Mouse (Mus musculus) adrenal gland, postnatal 25 days (tissue): ENCODE measurements around the gene Fam189a1. TPM values are rescaled to one million over a fixed set of nuclear protein-coding genes. Genes with fewer than 3 reads are reported as not detected.

Experiments
- DNase-seq: peaks from one replicate; pipeline ENCODE4 v3.0.0; 2021; ENCODE audit warnings: mixed read lengths
- total RNA-seq: library from RNA; stranded (reverse); gene quantifications from 2 replicates; pipeline ENCODE4 v1.2.3, GENCODE M21; 2021

Gene Fam189a1
- total RNA-seq, 1 experiment from 2014 or later: 0.70 TPM

- no peak for DNase-seq
Observed at GRCm38 (mm10) chr7:64819683-64820082, 336.7 kb downstream of the Fam189a1 start.

GRCm38 (mm10) chr7:64808876-64809275 is 347.5 kb downstream of the Fam189a1 start:
- DNase-seq: no peak

- DNase-seq: no peak
Observed at GRCm38 (mm10) chr7:64805100-64805499, 351.3 kb downstream of the Fam189a1 start.

GRCm38 (mm10) chr7:64795554-64795953 is 360.8 kb downstream of the Fam189a1 start:
- DNase-seq: no peak

GRCm38 (mm10) chr7:64792031-64792430 is 364.3 kb downstream of the Fam189a1 start:
- peak; percentile 91 for DNase-seq

- DNase-seq: no peak
Observed at GRCm38 (mm10) chr7:64791145-64791544, 365.2 kb downstream of the Fam189a1 start.

- no peak for DNase-seq
Observed at GRCm38 (mm10) chr7:64785040-64785439, 371.3 kb downstream of the Fam189a1 start.

- DNase-seq: no peak
Observed at GRCm38 (mm10) chr7:64779501-64779900, 376.9 kb downstream of the Fam189a1 start.

- DNase-seq: no peak
Observed at GRCm38 (mm10) chr7:64776708-64777489, 379.5 kb downstream of the Fam189a1 start.

GRCm38 (mm10) chr7:64773465-64773864 is 382.9 kb downstream of the Fam189a1 start:
- DNase-seq: no peak

- DNase-seq: no peak
Observed at GRCm38 (mm10) chr7:64770779-64771390, 385.5 kb downstream of the Fam189a1 start.

- DNase-seq: no peak
Observed at GRCm38 (mm10) chr7:64769768-64770167, 386.6 kb downstream of the Fam189a1 start.

GRCm38 (mm10) chr7:64765595-64765994 is 390.8 kb downstream of the Fam189a1 start:
- DNase-seq: no peak

- DNase-seq: no peak
Observed at GRCm38 (mm10) chr7:64755141-64755540, 401.2 kb downstream of the Fam189a1 start.

GRCm38 (mm10) chr7:64754161-64754560 is 402.2 kb downstream of the Fam189a1 start:
- peak; percentile 32 for DNase-seq

- no peak for DNase-seq
Observed at GRCm38 (mm10) chr7:64753678-64754077, 402.7 kb downstream of the Fam189a1 start.

- no peak for DNase-seq
Observed at GRCm38 (mm10) chr7:64752133-64752532, 404.2 kb downstream of the Fam189a1 start.

- DNase-seq: peak; percentile 57
Observed at GRCm38 (mm10) chr7:64751465-64751864, 404.9 kb downstream of the Fam189a1 start.

- no peak for DNase-seq
Observed at GRCm38 (mm10) chr7:64743610-64744009, 412.8 kb downstream of the Fam189a1 start.

- DNase-seq: peak; percentile 73
Observed at GRCm38 (mm10) chr7:64741333-64742307, 414.8 kb downstream of the Fam189a1 start.

- DNase-seq: no peak
Observed at GRCm38 (mm10) chr7:64739131-64739530, 417.2 kb downstream of the Fam189a1 start.

- DNase-seq: peak; percentile 44
Observed at GRCm38 (mm10) chr7:64729785-64730184, 426.6 kb downstream of the Fam189a1 start.

GRCm38 (mm10) chr7:64728816-64729215 is 427.6 kb downstream of the Fam189a1 start:
- DNase-seq: no peak
